Mouse (Mus musculus): Measurements from ENCODE around the gene Mob3b.

The Mob3b gene

GRCm38 (mm10) chr4:35156751-35157611 is at the start of gene Mob3b:
TSS of gene Mob3b (minus strand) at chr4:35157484.
- peak; percentile 73 for DNase-seq (ENCODE audit: low spot score)

- DNase-seq (ENCODE audit: low spot score) = no peak
These were observed 47.4 kb upstream of the Mob3b start for GRCm38 (mm10) chr4:35204659-35205058.

- DNase-seq (ENCODE audit: low spot score) = no peak
These were observed 46.4 kb upstream of the Mob3b start for GRCm38 (mm10) chr4:35203724-35204123.

- no peak for DNase-seq (ENCODE audit: low spot score)
These were observed 44.4 kb upstream of the Mob3b start for GRCm38 (mm10) chr4:35201700-35202099.

- DNase-seq (ENCODE audit: low spot score) = no peak
These were observed 35.4 kb upstream of the Mob3b start for GRCm38 (mm10) chr4:35192725-35193124.

GRCm38 (mm10) chr4:35189794-35190193 is 32.5 kb upstream of the Mob3b start:
- DNase-seq (ENCODE audit: low spot score) = no peak

GRCm38 (mm10) chr4:35187617-35188326 is 30.5 kb upstream of the Mob3b start:
- DNase-seq (ENCODE audit: low spot score) = no peak

- DNase-seq (ENCODE audit: low spot score) = no peak
These were observed 20.8 kb upstream of the Mob3b start for GRCm38 (mm10) chr4:35177926-35178645.

- no peak for DNase-seq (ENCODE audit: low spot score)
These were observed 18.3 kb upstream of the Mob3b start for GRCm38 (mm10) chr4:35175566-35175965.

GRCm38 (mm10) chr4:35173551-35173950 is 16.3 kb upstream of the Mob3b start:
- DNase-seq (ENCODE audit: low spot score) = no peak

- DNase-seq (ENCODE audit: low spot score) = no peak
These were observed 15.2 kb upstream of the Mob3b start for GRCm38 (mm10) chr4:35172471-35172870.

GRCm38 (mm10) chr4:35169571-35170125 is 12.4 kb upstream of the Mob3b start:
- no peak for DNase-seq (ENCODE audit: low spot score)

GRCm38 (mm10) chr4:35167855-35168254 is 10.6 kb upstream of the Mob3b start:
- DNase-seq (ENCODE audit: low spot score) = no peak

GRCm38 (mm10) chr4:35165947-35166346 is 8.7 kb upstream of the Mob3b start:
- no peak for DNase-seq (ENCODE audit: low spot score)

- no peak for DNase-seq (ENCODE audit: low spot score)
These were observed 8.0 kb upstream of the Mob3b start for GRCm38 (mm10) chr4:35165275-35165674.

- DNase-seq (ENCODE audit: low spot score) = no peak
These were observed 531 bp upstream of the Mob3b start for GRCm38 (mm10) chr4:35157815-35158214.

GRCm38 (mm10) chr4:35156149-35156611 is 1.1 kb downstream of the Mob3b start:
- DNase-seq (ENCODE audit: low spot score) = peak; percentile 34

- DNase-seq (ENCODE audit: low spot score) = peak; percentile 36
These were observed 2.0 kb downstream of the Mob3b start for GRCm38 (mm10) chr4:35155132-35155922.

- no peak for DNase-seq (ENCODE audit: low spot score)
These were observed 3.2 kb downstream of the Mob3b start for GRCm38 (mm10) chr4:35154051-35154450.

- DNase-seq (ENCODE audit: low spot score) = no peak
These were observed 5.5 kb downstream of the Mob3b start, which contains the start of gene Ifnk for GRCm38 (mm10) chr4:35151756-35152155. TSS of gene Ifnk (plus strand) at chr4:35152056.

- no peak for DNase-seq (ENCODE audit: low spot score)
These were observed 6.6 kb downstream of the Mob3b start for GRCm38 (mm10) chr4:35150706-35151105.
